Mouse (Mus musculus) ZHBTc4 (cell line): ENCODE data around the gene Ehbp1l1.
"Not testable (repeated sequence)": the region's sequence is repeated elsewhere in the genome, so short reads cannot be mapped to it uniquely, and the experiment has no call there.

ENCODE experiments used
- DNase-seq: peaks from one replicate; pipeline ENCODE4 v3.0.0-alpha.2; 2011; ENCODE audit warnings: low read depth, low spot score

The Ehbp1l1 gene

DNA sequence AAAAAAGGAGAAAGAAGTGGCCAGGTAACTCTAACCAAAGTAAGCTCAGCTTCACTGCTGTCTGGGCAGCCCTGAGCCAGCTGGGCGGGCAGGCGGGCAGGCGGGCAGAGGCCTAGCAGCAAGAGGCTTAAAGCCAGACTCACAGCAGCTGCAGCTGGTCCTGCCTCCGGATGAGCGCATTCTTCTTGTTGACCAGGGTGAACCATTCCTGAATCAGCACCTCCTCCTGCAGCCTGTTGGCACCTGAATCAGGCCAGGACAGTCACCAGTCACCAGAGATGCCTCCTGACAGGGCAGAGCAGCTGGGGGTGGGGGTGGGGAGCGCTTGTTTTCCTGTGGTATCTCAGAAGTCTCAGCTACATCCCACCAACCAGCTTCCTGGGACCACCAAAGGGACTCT is 16.0 kb downstream of the Ehbp1l1 start:
- DNase-seq, result no peak

DNA sequence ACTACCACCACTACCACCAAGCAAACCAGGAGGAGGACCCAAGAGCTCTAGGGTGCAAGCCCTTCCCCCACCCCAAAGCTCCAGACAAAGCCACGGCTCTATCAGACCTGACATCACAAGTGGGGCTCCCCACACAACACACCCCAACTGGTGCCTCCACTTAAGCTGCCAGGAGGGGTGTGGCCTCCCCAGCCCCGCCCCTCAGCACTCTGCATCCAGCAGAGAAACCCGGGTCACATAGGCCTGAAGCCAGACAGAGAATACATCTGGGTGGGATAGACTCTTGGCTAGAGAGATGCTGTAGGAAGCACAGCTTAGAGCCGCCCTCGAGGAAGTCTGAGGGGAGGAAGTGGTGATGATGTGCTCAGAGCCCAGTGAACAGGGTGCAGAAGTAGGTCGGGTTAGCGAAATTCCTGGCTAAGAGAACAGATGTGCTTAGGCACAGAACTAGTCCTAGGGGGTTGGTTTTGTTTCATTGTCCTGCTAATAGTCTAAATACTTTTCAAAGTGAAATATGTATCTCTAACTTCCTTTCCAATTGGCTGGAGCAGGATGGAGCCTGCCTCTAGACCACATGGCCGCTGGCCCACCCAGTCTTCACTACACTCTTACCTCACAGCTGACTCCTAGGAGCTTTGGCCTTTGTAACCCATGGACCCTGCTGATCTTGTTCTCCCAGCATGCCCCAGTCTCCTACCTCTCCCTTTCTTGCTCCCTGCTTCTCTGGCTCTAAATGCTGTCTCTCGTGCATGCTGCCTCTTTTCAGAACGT is 21.1 kb downstream of the Ehbp1l1 start:
- DNase-seq, result peak; percentile 49

DNA sequence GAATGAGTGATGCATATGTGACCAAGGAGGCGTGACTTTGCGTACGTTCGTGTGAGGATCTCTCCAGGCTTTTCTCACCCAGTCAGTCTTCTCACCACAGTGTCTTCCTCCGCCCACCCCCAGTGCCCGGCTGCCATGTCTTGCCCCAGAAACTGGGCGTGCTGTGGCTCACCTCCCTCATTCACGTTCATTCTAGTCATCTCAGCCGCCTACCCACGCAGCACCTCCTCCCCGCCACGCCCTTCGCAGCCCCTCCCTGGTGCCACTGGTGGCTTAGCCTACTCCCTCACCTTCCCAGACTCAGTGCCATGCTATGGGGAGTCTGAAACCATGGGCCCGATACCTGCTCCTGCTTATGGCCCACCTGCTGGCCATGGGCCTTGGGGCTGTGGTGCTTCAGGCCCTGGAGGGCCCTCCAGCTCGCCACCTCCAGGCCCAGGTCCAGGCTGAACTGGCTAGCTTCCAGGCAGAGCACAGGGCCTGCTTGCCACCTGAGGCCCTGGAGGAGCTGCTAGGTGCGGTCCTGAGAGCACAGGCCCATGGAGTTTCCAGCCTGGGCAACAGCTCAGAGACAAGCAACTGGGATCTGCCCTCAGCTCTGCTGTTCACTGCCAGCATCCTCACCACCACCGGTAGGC is 21.8 kb downstream of the Ehbp1l1 start, which contains the start of gene Kcnk7:
Gene Kcnk7 (plus strand): TSS at position 205 of the 638 bp plus-strand sequence.
- no peak for DNase-seq

DNA sequence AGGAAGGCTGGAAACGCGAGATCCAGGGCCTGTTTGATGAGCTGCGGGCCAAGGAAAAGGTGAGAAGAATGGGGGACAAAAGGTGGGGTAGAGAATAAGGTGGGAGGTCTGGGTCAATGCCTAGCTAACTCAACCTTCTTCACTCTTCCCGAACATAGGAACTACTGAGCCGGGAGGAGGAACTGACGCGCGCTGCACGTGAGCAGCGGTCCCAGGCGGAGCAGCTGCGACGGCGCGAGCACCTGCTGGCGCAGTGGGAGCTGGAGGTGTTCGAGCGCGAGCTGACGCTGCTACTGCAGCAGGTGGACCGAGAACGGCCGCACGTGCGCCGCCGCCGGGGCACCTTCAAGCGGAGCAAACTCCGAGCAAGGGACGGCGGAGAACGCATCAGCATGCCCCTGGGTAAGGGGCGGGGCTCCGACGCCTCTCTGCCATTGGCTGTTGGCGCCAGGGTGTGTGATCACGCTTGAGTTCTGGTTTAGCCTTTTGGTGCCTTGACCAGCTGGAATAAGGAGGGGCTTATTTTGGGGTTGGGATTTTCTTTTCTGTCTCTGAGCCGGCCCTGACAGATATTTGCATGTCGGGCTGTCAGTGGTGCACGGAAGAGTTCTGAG is 30.2 kb downstream of the Ehbp1l1 start:
- DNase-seq, result peak; percentile 93

DNA sequence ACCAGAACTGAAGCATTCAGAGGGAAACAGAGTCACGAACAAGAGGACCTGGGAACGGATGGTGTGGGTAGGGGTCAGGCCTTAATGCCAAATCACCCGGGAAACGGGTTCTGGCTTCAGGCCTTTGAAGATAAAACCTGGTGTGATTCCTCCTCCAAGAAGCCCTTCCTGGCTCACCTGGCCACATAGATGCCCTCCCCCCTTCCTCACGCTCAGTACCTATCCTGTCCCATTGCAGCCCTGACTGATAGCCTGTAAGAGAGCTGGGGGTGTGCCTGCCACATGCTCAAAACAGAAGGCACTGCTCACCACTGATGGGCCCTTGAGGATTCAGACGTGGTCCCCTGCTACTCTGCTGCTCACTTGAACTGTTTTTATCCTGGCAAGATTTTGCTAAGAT is 32.3 kb downstream of the Ehbp1l1 start:
- DNase-seq, result no peak

DNA sequence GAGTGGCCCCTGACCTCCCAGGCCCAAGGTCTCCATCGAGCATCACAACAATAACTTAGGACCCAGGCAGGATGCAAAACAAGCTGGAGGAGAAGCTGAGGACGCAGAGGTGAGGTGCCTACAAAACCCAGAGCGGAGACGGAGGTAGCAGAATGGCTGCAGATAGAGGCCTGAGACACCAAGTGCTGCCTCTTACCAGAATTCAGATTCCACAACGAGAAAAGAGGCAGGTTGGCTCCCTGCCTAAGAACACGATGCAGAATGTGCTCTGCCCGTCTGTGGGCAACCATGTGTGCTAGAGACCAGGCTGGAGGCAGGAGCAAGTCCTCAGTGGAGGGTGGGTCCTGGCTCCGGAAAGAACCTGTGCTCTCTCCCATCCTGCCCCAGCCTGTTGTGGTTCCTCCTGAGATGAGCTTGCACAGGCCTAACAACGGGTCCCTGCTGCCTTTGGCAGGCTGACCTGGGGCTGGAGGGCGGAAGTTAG is 33.2 kb downstream of the Ehbp1l1 start:
- no peak for DNase-seq

DNA sequence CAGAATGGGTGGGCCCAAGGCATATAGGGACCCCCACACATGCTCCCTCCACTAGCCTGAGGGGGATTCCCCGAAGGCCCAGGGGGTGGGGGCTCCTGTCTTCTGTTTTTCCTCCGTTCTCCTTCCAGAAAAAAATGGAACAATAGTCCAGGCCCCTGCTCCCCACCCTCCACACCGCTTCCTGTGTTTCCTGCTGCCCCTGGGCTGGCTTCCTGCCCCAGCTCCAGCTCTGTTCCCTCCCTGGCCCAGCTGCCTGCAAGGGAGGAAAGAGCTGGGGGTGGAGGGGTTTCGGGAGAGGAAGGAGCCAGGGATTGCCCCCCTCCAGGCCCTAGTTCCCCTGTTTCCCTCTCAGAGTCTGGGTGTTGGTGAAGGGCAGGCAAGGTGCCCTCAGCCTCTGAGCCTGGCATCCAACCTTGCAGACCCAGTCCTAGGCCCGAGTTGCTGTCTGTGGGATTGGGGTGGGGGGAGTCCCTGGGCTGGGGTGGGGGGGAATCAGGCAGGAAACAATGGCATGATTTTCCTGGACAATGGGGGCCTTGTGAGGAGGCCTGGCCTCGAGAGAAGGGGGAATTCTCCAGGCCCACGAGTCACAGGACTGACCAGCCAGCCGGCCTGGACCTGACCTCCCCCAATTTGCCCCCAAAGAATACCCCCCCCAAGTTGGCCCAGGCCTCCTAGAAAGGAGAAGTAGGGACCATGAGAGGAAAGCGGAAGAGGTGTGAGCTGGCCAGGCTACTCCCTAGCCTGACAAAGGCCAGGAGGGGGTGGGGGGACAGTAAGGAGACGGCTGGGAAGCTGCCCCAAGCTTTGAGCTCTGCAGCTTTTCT is 33.8 kb downstream of the Ehbp1l1 start:
- no peak for DNase-seq

- DNase-seq, result no peak
These were observed 34.5 kb downstream of the Ehbp1l1 start for GRCm38 (mm10) chr19:5691601-5692000.

DNA sequence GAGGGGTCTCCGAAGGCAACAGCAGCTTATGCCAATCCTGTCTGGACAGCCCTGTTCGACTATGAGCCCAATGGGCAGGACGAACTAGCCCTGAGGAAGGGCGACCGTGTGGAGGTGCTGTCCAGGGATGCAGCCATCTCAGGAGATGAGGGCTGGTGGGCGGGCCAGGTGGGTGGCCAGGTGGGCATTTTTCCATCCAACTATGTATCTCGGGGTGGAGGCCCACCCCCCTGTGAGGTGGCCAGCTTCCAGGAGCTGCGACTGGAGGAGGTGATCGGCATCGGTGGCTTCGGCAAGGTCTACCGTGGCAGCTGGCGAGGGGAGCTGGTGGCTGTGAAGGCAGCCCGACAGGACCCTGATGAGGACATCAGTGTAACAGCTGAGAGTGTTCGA is 35.8 kb downstream of the Ehbp1l1 start:
- DNase-seq, result no peak

DNA sequence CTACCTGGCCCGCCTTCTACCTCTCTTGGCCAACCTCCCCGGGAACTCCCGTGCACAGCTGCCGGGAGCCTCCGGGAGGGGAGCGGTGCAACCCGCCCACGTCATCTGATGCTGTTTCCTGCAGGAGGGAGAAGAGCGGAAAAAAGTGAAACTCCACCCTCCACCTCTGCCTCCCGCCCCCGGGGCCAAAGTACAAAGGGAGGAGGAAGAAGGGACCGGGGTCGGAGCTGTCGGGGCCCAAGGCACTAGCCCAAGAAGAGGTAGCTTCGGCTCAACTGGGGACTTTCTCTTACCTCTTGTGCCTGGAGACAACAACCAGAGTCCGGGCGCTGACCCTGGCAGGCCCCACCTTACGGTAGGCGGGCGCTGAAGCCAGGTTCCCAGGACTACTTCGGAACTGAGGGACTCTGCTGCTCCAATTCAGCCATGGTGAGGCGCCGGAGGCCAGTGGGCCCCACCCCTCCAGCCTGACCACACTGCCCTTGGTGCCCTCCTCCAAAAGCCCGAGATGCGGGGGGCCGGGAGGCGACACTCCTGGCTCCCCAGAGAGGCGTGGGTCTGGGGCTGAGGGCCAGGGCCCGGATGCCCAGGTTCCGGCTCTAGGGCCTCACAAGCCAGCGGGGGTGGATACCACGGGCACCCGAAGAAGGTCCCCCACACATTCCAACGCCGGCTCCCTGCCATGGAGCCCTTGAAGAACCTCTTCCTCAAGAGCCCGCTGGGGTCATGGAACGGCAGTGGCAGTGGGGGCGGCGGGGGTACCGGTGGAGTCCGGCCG is 36.4 kb downstream of the Ehbp1l1 start:
- peak; percentile 82 for DNase-seq

GRCm38 (mm10) chr19:5689088-5689428 is 37.1 kb downstream of the Ehbp1l1 start:
- DNase-seq, result no peak

GRCm38 (mm10) chr19:5688200-5689087 is 37.7 kb downstream of the Ehbp1l1 start, which contains the start of the genes Map3k11 and Pcnx3:
Map3k11 (plus strand) TSS chr19:5688742.
Pcnx3 (minus strand) TSS chr19:5688908.
- peak; percentile 99 for DNase-seq

DNA sequence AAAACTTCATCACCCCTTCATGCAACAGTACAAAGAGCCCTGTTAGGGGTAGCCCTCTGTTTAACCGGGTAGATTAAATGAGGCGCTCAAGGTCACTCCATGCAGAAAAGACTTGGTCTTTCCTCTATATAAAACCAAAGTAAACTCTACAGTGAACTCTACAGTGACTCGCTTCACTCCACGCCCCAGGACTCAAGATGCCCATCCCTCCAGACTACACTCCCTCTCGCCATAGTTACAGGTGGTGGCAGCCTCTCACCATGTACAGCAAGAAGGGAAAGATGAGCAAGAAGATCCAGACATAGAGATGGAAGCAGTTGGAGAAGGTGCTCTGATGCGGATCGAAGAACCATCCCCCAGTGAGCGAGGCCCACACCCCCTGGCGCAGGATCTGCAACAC is 38.4 kb downstream of the Ehbp1l1 start:
- no peak for DNase-seq

- DNase-seq, result not testable (repeated sequence)
These were observed 39.2 kb downstream of the Ehbp1l1 start for GRCm38 (mm10) chr19:5686954-5687353.

GRCm38 (mm10) chr19:5686437-5686836 is 39.7 kb downstream of the Ehbp1l1 start:
- no peak for DNase-seq

- no peak for DNase-seq
These were observed 40.3 kb downstream of the Ehbp1l1 start for GRCm38 (mm10) chr19:5685861-5686260.

DNA sequence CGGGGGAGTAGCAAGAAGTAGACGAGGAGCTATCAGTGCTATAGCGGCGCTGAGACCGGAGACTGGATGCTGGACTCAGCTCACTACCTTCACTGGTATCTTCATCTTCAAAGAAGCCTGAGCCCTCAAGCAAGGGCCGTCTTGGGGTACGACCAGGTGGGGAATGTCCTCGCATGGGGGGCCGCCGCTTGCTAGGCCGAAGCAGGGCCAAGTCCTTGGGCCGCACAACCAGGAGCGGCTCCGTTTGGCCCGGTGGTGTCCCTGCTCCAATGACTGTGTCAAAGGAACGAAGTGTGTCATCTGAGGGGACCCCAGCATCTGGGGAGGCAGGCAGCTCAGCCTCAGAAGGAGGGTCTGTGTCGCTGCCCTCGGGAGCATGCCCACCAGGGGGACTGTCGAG is 40.7 kb downstream of the Ehbp1l1 start:
- no peak for DNase-seq

DNA sequence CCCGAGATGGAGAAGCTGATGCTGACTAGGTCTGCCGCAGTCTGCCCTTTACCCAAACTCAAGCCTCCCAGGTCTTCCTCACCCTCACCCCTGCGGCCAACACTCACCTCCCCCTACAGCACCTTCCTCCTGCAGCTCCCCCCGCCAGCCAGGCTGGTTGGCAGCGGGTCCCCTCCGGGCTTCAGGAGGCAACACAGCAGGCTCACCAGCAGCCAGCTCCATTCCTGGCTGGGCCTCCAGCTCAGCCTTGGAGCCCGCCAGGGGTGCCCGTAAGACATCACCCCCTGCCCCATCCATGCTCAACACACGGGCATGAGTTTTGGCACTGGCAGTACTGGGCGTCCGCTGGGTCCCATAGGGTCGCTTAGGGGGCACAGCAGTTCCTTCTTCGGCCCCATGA is 41.1 kb downstream of the Ehbp1l1 start:
- DNase-seq, result no peak

- no peak for DNase-seq
These were observed 41.9 kb downstream of the Ehbp1l1 start for GRCm38 (mm10) chr19:5684236-5684635.

- no peak for DNase-seq
These were observed 45.7 kb downstream of the Ehbp1l1 start for GRCm38 (mm10) chr19:5680432-5680831.
